In genomic region chr2:155045075-155045474, GRCm38 (mm10) we compare ENCODE assay signal across 36 mouse cellular contexts. TPM values are rescaled to one million over a fixed set of nuclear protein-coding genes. Genes with fewer than 3 reads are reported as not detected.
"Had no signal": no experiment of that assay in that cellular context is flagged by ENCODE, and none has a peak within 500 bp of the region (broad histone marks: within the 10 kb centered on the region; RNA-seq: fewer than 3 reads in every experiment).

No protein-coding gene starts in this region.

- DNase-seq: left cerebral cortex, postnatal 4 days; liver; liver, embryonic 13.5 days; liver, postnatal 0 days; lung, adult 18-20 months; lung, adult 2 months; lung, embryonic 14.5 days; lung, postnatal 10 days; lung, postnatal 14 days; lung, postnatal 36 days; lung, postnatal 4 days; midbrain, embryonic 14.5 days had no signal

- H3K9ac ChIP-seq: limb, embryonic 12.5 days; limb, embryonic 13.5 days; limb, embryonic 15.5 days; liver, embryonic 12.5 days; liver, embryonic 13.5 days; liver, embryonic 14.5 days; liver, embryonic 15.5 days; liver, postnatal 0 days; lung, embryonic 14.5 days; lung, embryonic 15.5 days; midbrain, embryonic 12.5 days; midbrain, embryonic 13.5 days; midbrain, embryonic 15.5 days; neural tube, embryonic 12.5 days had no signal

- H3K4me2 ChIP-seq: limb, embryonic 12.5 days; limb, embryonic 13.5 days; limb, embryonic 15.5 days; liver, embryonic 11.5 days; liver, embryonic 12.5 days; liver, embryonic 13.5 days; liver, embryonic 15.5 days; lung, embryonic 14.5 days; lung, embryonic 15.5 days; midbrain, embryonic 11.5 days; midbrain, embryonic 12.5 days; midbrain, embryonic 13.5 days; midbrain, embryonic 15.5 days; neural tube, embryonic 12.5 days had no signal

- H3K27me3 ChIP-seq: limb, embryonic 12.5 days; limb, embryonic 13.5 days; limb, embryonic 15.5 days; liver, embryonic 15.5 days; lung, embryonic 15.5 days; midbrain, embryonic 12.5 days; midbrain, embryonic 13.5 days; midbrain, embryonic 15.5 days; neural tube, embryonic 12.5 days had no signal

- H3K27ac ChIP-seq: limb, embryonic 10.5 days; limb, embryonic 12.5 days; limb, embryonic 13.5 days; limb, embryonic 15.5 days; liver, embryonic 12.5 days; liver, embryonic 13.5 days; liver, embryonic 14.5 days; liver, embryonic 15.5 days; lung, embryonic 15.5 days; macrophage; midbrain, embryonic 10.5 days; midbrain, embryonic 12.5 days; midbrain, embryonic 13.5 days; midbrain, embryonic 15.5 days; neural tube, embryonic 12.5 days had no signal

- H3K36me3 ChIP-seq: limb, embryonic 10.5 days; limb, embryonic 12.5 days; limb, embryonic 13.5 days; limb, embryonic 15.5 days; liver, embryonic 12.5 days; liver, embryonic 13.5 days; liver, embryonic 15.5 days; lung, embryonic 15.5 days; midbrain, embryonic 10.5 days; midbrain, embryonic 12.5 days; midbrain, embryonic 13.5 days; midbrain, embryonic 15.5 days; neural tube, embryonic 12.5 days had no signal

- ATAC-seq: liver, embryonic 12.5 days; liver, postnatal 0 days; lung, postnatal 0 days; midbrain, embryonic 13.5 days; midbrain, embryonic 15.5 days; midbrain, embryonic 16.5 days had no signal

- H3K4me3 ChIP-seq: limb, embryonic 10.5 days; limb, embryonic 12.5 days; limb, embryonic 13.5 days; limb, embryonic 15.5 days; liver, embryonic 12.5 days; liver, embryonic 13.5 days; liver, embryonic 15.5 days; lung, embryonic 15.5 days; midbrain, embryonic 10.5 days; midbrain, embryonic 12.5 days; midbrain, embryonic 13.5 days; midbrain, embryonic 15.5 days; myocyte; neural tube, embryonic 12.5 days had no signal

- H3K9me3 ChIP-seq: limb, embryonic 10.5 days; limb, embryonic 12.5 days; limb, embryonic 13.5 days; limb, embryonic 15.5 days; liver, embryonic 12.5 days; liver, embryonic 13.5 days; liver, embryonic 15.5 days; lung, embryonic 15.5 days; midbrain, embryonic 10.5 days; midbrain, embryonic 12.5 days; midbrain, embryonic 13.5 days; midbrain, embryonic 15.5 days; neural tube, embryonic 12.5 days had no signal

RNA-seq across cellular contexts. Expression of gene Gm14226, which starts 27.0 kb away (rescaled TPM):
- total RNA-seq: liver, adult 2 months; megakaryocyte progenitor cell, adult 5-6 weeks; megakaryocyte-erythroid progenitor cell, adult 5-6 weeks; midbrain, postnatal 0 days; monocyte, adult 5-6 weeks had no signal
- polyA plus RNA-seq: liver, adult 2 months; macrophage; myocyte had no signal
